Mouse (Mus musculus) heart, embryonic 11.5 days (tissue): ENCODE data around the gene Homez. TPM values are rescaled to one million over a fixed set of nuclear protein-coding genes. Genes with fewer than 3 reads are reported as not detected.
A peak's percentile ranks its signal among the peaks of the same experiment; 100 is the strongest.

Source experiments
- ATAC-seq: fragments of 200-750 bp; cut with Nextera tagmentation; replicated peaks from 2 replicates; pipeline ENCODE4 v1.8.0; 2017; ENCODE audit warnings: moderate library complexity; ENCODE audit not compliant: insufficient number of reproducible peaks, low FRiP score, low TSS enrichment
- H3K27ac ChIP-seq: fragments of 300-500 bp; sonication (generic); 2 replicates; pipeline ENCODE4 v1.5.1; 2014; ENCODE audit warnings: mild to moderate bottlenecking, low read depth, low read length
- H3K27me3 ChIP-seq: fragments of 300-500 bp; sonication (generic); 2 replicates; pipeline ENCODE4 v1.6.1; 2014; ENCODE audit warnings: mild to moderate bottlenecking, low read length, mixed read lengths; ENCODE audit not compliant: control insufficient read depth, insufficient read depth
- H3K36me3 ChIP-seq: fragments of 300-500 bp; sonication (generic); 2 replicates; pipeline ENCODE4 v1.6.1; 2014; ENCODE audit warnings: mild to moderate bottlenecking, low read length, moderate library complexity, mixed read lengths; ENCODE audit not compliant: control insufficient read depth, insufficient read depth
- H3K4me1 ChIP-seq: fragments of 300-500 bp; sonication (generic); 2 replicates; pipeline ENCODE4 v1.6.1; 2014; ENCODE audit warnings: low read length; ENCODE audit not compliant: control insufficient read depth, insufficient read depth
- H3K4me2 ChIP-seq: fragments of 300-500 bp; sonication (generic); 2 replicates; pipeline ENCODE4 v1.6.1; 2014; ENCODE audit warnings: mild to moderate bottlenecking, moderate library complexity
- H3K4me3 ChIP-seq: fragments of 300-500 bp; sonication (generic); 2 replicates; pipeline ENCODE4 v1.5.1; 2014; ENCODE audit warnings: low read depth, low read length
- H3K9ac ChIP-seq: fragments of 300-500 bp; sonication (generic); 2 replicates; pipeline ENCODE4 v1.6.1; 2014; ENCODE audit warnings: mild to moderate bottlenecking, low read depth, low read length, moderate library complexity
- H3K9me3 ChIP-seq: fragments of 300-500 bp; sonication (generic); replicated peaks from 2 replicates; pipeline ENCODE4 v1.6.1; 2016; ENCODE audit warnings: low read length; ENCODE audit not compliant: control insufficient read depth
- WGBS: fragments of 180-500 bp; shearing (Covaris S2); extraction: QIAGEN DNeasy Blood & Tissue Kit; methylation state at CpG from one replicate; pipeline ENCODE4 v1.1.7; 2014; ENCODE audit not compliant: insufficient replicate concordance; 5-methylcytosine and 5-hydroxymethylcytosine counted together
- polyA plus RNA-seq: library from polyadenylated mRNA; unstranded; fragments of >200 nt; fragmentation: Nextera tagmentation; extraction: Ambion mirVana; gene quantifications from 2 replicates; pipeline ENCODE4 v1.2.1, GENCODE M21; 2014

Homez gene
- polyA plus RNA-seq: 6.5 and 6.7 TPM in 2 replicates

DNA sequence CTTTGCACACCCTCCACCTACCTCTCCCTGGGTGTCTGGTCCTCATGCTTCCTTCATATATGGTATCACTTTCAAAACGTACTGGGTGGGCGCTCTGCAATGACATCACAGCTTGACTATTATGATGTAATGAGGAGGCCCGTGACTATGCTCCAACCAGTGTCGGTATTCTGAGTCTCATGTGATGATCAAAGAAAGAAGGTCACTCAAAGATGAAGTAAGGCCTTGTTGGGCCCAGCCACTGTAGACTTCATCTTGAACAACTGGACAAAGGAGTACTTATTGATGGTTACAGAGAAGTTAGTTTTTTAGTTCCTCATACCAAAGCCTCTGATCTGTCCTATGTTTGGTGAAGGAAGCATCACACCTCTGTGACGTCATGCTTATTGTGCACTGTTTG, at the start of gene Homez:
Gene Homez (minus strand): TSS at position 101 of the 400 bp plus-strand sequence.
- ATAC-seq: no peak
- H3K9ac ChIP-seq: no peak within 1 kb of the TSS
- WGBS: 81% methylated on average over 5 of the region's 5 CpGs

DNA sequence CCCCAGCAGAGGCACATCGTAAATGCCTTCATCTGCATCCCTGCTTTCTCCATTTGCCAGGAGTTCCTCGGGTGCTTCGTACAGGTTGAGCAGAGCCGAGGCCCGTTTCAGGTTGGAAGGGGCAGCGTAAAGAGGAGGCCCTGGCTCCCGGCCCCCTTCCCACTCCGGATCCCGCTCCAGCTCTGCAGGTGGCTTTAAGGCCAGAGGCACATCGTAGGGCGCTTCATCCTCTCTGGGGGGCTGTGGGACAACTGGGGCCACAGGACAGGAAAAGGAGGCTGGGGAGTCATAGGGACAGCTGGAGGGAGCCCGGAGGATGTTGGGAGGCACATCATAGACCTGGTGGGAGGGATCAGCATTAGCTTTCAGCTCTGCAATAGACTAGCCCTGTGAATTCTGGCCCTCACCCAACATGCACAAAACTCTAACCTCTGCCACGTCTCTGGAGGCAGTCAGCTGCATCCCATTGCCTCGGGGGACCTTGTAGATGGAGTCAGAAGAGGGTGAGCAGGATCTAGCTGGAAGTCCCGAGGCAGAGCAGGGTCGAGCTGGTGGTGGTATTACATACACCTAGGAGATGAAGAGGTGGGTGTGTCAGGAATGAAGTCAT, 49.4 kb upstream of the Homez start:
- Histone ChIP-seq H3K27me3 (peaks cover 3% of the 10 kb centered on the region; the same call in 1 of the 2 replicates), H3K27ac (no peak overlapping the region), H3K9me3 (peaks cover 8% of the 10 kb centered on the region), H3K4me1 (peaks cover 15% of the 10 kb centered on the region), H3K9ac (no peak overlapping the region), H3K4me2 (no peak overlapping the region), H3K36me3 (peaks cover 11% of the 10 kb centered on the region), H3K4me3 (no peak overlapping the region)
- no peak for ATAC-seq
- WGBS: 90% methylated on average over 16 of the region's 16 CpGs

More for the DNA sequence above, at the start of gene Homez:
- Histone ChIP-seq H3K27ac (no peak within 1 kb of the TSS), H3K4me2 (no peak within 1 kb of the TSS), H3K4me1 (0 out of 2 replicates have a peak, but pooled peaks cover 3% of the 10 kb centered on the region), H3K36me3 (no peaks in the 10 kb centered on the region), H3K9me3 (no peaks in the 10 kb centered on the region), H3K27me3 (no peaks in the 10 kb centered on the region), H3K4me3 (no peak within 1 kb of the TSS)

DNA sequence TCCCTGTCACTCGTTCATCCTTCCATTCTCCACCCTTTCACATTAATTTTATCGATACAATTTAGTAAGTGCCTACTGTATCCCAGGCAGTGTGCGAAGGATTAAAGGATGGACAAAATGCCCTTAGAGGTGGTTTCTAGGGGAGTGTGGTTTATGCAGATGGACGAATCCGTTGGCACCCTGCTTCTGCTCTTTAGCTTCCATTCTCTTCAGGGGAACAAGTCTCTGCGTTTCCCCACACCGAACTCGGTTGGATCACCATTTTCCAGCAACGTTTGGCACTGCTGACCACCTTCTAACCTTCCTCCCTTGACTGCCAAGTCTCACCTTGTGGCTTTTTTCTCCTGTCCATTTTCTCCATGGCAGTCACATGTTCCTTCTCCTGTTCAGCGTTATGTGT, 42.6 kb upstream of the Homez start:
- Histone ChIP-seq H3K27ac (no peak overlapping the region), H3K9ac (peak overlapping the region; percentile 82; the same call in 1 of the 2 replicates), H3K4me3 (peak overlapping the region; percentile 72), H3K4me2 (peak overlapping the region; percentile 95), H3K36me3 (no peaks in the 10 kb centered on the region; the same call in 1 of the 2 replicates), H3K9me3 (no peaks in the 10 kb centered on the region), H3K4me1 (peaks cover 13% of the 10 kb centered on the region), H3K27me3 (no peaks in the 10 kb centered on the region)
- no peak for ATAC-seq
- 18% methylated on average over 10 of the region's 10 CpGs for WGBS

DNA sequence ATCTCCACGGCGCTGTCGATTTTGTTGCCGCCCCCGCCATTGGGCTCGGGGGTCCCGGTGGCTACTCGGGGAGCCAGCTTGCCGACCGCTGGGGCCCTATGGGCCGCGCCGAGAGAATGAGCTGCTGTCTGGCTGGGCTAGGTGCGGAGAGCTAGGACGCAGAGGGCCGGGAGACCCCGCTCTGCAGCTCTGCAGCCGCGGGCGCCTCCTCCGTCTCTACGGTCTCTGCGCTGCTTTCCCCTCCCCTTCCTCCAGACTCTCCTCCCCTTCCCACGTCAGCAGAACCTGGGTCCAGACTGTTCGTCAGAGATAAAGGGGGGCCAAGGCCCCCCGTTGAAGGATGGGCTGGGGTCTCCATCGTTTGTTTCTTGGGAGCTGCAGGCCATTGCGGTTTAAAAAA, 42.1 kb upstream of the Homez start, which contains the start of gene Slc22a17:
Gene Slc22a17 (minus strand): TSS at position 247 of the 400 bp plus-strand sequence.
- Histone ChIP-seq H3K36me3 (0 out of 2 replicates have a peak, but pooled peaks cover 1% of the 10 kb centered on the region), H3K27ac (no peak within 1 kb of the TSS)
- ATAC-seq: peak; percentile 66

DNA sequence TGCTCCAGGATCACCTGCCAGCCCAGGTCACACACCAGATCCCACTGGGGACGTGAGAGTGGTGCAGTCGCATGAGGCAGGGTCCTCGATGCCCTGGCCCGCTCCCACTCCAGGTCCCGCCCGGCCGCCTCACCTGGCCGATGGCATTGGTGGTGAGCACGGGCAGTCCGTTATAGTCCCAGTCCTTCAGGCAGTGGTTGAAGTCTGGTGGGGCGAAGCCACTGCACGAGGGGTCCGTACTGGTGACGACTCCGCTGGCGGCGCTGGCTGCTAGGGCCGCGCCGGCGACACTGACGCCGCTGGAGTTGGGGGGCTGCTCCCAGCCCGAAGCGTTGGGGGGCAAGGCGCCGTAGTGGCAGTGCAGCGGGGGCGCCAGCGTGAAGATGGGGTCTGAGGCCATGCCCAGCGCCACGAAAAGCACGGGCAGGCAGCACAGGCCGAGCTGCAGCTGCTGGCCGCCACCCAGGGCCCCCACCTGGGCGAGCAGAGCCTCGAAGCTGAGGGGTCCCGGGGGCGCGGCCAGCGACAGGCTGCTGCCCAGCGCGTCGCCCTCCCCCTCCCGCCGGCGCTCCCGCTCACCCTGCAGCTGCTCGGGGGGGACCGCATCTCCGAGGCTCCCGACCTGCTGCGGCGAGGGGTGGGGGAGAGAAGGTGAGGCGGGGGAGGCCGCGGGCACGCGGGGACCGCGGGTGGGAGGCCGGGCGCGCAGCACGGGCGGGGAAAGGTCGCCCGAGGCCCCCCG, 41.5 kb upstream of the Homez start:
- 0 out of 2 replicates have a peak, but pooled peaks cover 2% of the 10 kb centered on the region for H3K27me3 ChIP-seq
- peak; percentile 39 for ATAC-seq
- H3K4me3 ChIP-seq: peak overlapping the region; percentile 72
- H3K4me1 ChIP-seq: peaks cover 13% of the 10 kb centered on the region
- H3K36me3 ChIP-seq: peaks cover 7% of the 10 kb centered on the region
- peak overlapping the region; percentile 95 for H3K4me2 ChIP-seq
- peak overlapping the region; percentile 82 for H3K9ac ChIP-seq
- no peak overlapping the region for H3K27ac ChIP-seq
- no peaks in the 10 kb centered on the region for H3K9me3 ChIP-seq
- 3% methylated on average over 50 of the region's 69 CpGs for WGBS

More for the DNA sequence above, 42.1 kb upstream of the Homez start, which contains the start of gene Slc22a17:
- H3K4me3 ChIP-seq: peak within 1 kb of the TSS; percentile 72
- no peaks in the 10 kb centered on the region for H3K9me3 ChIP-seq
- H3K9ac ChIP-seq: peak within 1 kb of the TSS; percentile 82
- H3K27me3 ChIP-seq: 0 out of 2 replicates have a peak, but pooled peaks cover 1% of the 10 kb centered on the region
- H3K4me2 ChIP-seq: peak within 1 kb of the TSS; percentile 95
- H3K4me1 ChIP-seq: peaks cover 13% of the 10 kb centered on the region
- WGBS: 1% methylated on average over 22 of the region's 28 CpGs

DNA sequence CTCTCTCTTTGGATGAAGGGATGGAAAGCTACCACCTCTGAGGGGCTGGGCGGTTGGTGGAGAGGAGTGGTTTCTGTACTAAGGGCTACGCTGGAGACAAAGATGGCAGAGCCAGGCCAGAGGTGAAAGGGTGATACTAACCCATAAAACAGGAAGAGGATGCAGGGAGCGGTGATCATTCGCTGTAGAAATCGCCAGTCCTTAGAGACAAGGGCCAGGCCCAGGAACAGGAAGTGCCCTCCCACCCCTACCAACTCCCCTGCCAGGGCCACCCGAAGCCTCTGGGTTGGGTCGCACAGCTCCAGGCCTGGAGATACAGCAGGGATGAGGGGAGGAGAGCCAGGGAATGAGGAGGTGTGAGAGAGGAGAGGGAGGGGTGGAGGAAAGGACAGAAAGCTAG, 37.9 kb upstream of the Homez start:
- H3K9me3 ChIP-seq: no peaks in the 10 kb centered on the region
- peaks cover 16% of the 10 kb centered on the region for H3K4me1 ChIP-seq
- H3K9ac ChIP-seq: no peak overlapping the region
- 73% methylated on average over 7 of the region's 7 CpGs for WGBS
- no peak overlapping the region for H3K4me2 ChIP-seq
- H3K27me3 ChIP-seq: peaks cover 2% of the 10 kb centered on the region; the same call in 1 of the 2 replicates
- H3K4me3 ChIP-seq: no peak overlapping the region
- no peak for ATAC-seq
- H3K36me3 ChIP-seq: peaks cover 12% of the 10 kb centered on the region
- H3K27ac ChIP-seq: no peak overlapping the region

DNA sequence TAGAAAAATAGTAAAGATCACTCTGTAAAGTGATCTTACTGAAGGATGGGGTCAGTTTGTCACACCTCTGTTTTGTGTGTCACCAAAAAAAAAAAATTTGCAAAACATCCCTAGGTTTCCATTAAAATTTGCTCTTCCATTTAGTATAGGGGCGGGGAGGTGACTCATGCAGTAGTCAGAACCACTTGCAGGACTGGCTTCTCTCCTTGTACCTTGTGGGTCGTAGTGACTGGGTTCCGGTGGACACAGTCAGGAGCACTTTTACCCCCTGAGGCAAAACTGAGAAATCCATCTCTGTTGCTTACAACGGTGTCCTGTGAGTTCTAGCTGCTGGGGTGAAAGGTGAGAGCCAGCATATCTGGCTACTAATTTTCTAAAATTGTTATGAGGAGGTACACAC, 32.9 kb upstream of the Homez start:
- no peak overlapping the region for H3K4me2 ChIP-seq
- no peak overlapping the region for H3K4me3 ChIP-seq
- no peak overlapping the region for H3K27ac ChIP-seq
- 89% methylated on average over 4 of the region's 4 CpGs for WGBS
- H3K9ac ChIP-seq: no peak overlapping the region
- peaks cover 3% of the 10 kb centered on the region; the same call in 1 of the 2 replicates for H3K4me1 ChIP-seq
- peaks cover 2% of the 10 kb centered on the region; the same call in 1 of the 2 replicates for H3K27me3 ChIP-seq
- H3K9me3 ChIP-seq: no peaks in the 10 kb centered on the region
- H3K36me3 ChIP-seq: peaks cover 12% of the 10 kb centered on the region
- ATAC-seq: no peak

DNA sequence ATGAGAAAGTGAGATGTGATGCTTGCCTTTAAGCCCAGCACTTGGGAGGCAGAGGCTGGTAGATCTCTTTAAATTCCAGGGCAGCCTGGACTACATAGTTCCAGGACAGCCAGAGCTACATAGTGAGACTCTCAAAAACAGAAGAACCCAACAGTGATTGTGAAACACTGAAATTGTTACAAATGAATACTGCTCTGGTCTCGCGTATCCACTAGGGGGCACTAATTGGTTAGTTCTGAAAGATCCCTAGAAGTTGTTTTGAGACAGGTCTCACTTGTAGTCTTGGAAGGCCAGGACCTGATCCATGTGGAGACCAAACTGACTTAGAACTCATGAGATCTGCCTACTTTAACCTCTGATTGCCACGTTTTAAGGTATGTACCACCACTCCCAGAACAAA, 29.6 kb upstream of the Homez start:
- Histone ChIP-seq H3K27me3 (no peaks in the 10 kb centered on the region), H3K36me3 (peaks cover 18% of the 10 kb centered on the region), H3K9ac (no peak overlapping the region), H3K4me3 (no peak overlapping the region), H3K4me1 (peaks cover 22% of the 10 kb centered on the region), H3K27ac (no peak overlapping the region), H3K4me2 (no peak overlapping the region), H3K9me3 (no peaks in the 10 kb centered on the region)
- 0% methylated on average over 3 of the region's 3 CpGs for WGBS
- ATAC-seq: no peak; the same call in 1 of the 2 replicates
